Mouse (Mus musculus): ENCODE measurements around the gene Pafah1b2. TPM values are rescaled to one million over a fixed set of nuclear protein-coding genes. Genes with fewer than 3 reads are reported as not detected.

Gene Pafah1b2
- total and polyA plus RNA-seq, 3 experiments = 65.5 to 154 (median 134) TPM

DNA sequence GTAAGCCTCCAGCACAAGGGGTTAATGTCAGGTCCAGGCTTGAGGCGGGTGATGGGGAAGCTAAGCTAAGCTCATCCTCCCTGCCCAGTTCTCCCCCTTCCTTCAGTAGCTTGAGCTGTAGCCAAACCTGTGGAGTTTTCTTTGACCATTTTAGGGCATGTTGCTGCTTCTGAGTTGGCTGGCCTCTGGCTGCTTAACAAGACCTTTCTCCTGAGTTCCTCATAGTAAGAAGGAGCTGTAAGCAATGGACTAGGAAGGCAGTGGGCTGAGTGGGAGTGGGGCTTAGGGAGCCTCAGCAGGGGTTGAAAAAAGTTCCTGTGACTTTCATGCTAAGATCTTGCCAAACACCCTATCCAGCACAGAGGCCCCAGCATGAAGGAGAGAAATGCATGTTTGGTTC is 92.6 kb downstream of the Pafah1b2 start:
- Histone ChIP-seq H3K4me1 (ENCODE audit: insufficient read depth, low read depth, low read length) (no peaks in the 10 kb centered on the region), H3K27me3 (ENCODE audit: insufficient read depth, low read length) (no peaks in the 10 kb centered on the region), H3K9me3 (replicated peaks) (no peaks in the 10 kb centered on the region), H3K36me3 (replicated peaks) (peaks cover 87% of the 10 kb centered on the region), H3K4me3 (ENCODE audit: low read depth, low read length) (no peak overlapping the region)
- TF ChIP-seq TAL1 (conservative IDR thresholded peaks at IDR 0.05; ENCODE audit: low read depth, low read length) = no peak
- no peak for TF ChIP-seq CTCF (IDR thresholded peaks at IDR 0.05; ENCODE audit: low read depth, low read length)
- TF ChIP-seq GATA2 (IDR thresholded peaks at IDR 0.05; ENCODE audit: borderline replicate concordance, low read depth, low read length) = no peak
- no peak for TF ChIP-seq POLR2AphosphoS5 (IDR thresholded peaks at IDR 0.05; ENCODE audit: insufficient replicate concordance, low read depth, low read length)
- TF ChIP-seq GATA1 (IDR thresholded peaks at IDR 0.05; ENCODE audit: borderline replicate concordance, low read length) = no peak
- DNase-seq (ENCODE audit: low spot score) (no peak), ATAC-seq (ENCODE audit: extremely low read depth, insufficient number of reproducible peaks, low FRiP score, poor library complexity, severe bottlenecking) (no peak)

DNA sequence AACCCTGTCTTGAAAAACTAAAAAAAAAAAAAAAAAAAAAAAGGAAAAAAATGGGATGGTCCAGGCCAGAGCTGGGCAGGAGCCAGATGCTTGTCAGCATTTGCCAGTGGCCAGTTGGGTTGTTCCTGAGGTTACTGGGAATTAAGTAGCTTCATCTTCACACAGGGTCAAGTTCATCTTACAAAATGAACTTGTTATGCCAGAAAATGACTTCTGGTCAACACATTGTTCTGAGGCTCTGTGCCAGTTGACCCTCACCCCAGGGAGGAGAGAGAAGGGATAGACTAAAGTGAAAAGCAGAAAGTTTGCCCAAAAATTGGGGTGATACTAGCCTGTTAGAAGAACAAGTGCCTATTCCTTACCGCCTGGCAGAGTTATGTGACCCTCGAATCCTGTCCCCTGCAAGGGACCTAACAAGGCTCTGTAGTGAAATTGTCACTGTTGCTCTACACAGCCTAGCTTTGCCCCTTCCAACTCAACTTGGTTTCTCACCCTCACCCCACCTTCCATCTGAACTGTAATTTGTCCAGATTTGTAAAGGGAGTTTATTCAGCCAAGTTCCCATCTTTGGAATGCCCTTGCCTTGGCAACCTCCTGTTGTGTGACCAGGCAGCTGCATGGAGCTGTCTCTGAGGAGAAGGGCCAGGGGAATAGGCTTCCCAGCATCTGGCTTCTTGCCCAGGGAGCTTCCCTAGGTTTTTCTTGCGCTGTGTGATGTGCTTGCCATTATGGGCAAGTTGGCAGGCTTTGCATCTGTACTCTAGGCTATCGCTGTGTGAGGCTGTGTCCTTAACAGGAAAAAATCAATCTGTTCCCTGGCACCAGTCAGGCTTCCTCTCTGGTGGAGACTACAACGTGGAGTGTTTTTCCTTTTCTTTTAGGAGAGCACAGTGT is 95.2 kb downstream of the Pafah1b2 start:
- ATAC-seq (ENCODE audit: extremely low read depth, insufficient number of reproducible peaks, low FRiP score, poor library complexity, severe bottlenecking) (no peak), DNase-seq (ENCODE audit: low spot score) (no peak)
- no peak overlapping the region for H3K4me3 ChIP-seq (ENCODE audit: low read depth, low read length)
- H3K9me3 ChIP-seq (replicated peaks) = no peaks in the 10 kb centered on the region
- TF ChIP-seq GATA1 (IDR thresholded peaks at IDR 0.05; ENCODE audit: borderline replicate concordance, low read length) = no peak
- TF ChIP-seq GATA2 (IDR thresholded peaks at IDR 0.05; ENCODE audit: borderline replicate concordance, low read depth, low read length) = no peak
- TF ChIP-seq TAL1 (conservative IDR thresholded peaks at IDR 0.05; ENCODE audit: low read depth, low read length) = no peak
- no peak for TF ChIP-seq POLR2AphosphoS5 (IDR thresholded peaks at IDR 0.05; ENCODE audit: insufficient replicate concordance, low read depth, low read length)
- no peak for TF ChIP-seq CTCF (IDR thresholded peaks at IDR 0.05; ENCODE audit: low read depth, low read length)
- no peaks in the 10 kb centered on the region for H3K4me1 ChIP-seq (ENCODE audit: insufficient read depth, low read depth, low read length)
- H3K27me3 ChIP-seq (ENCODE audit: insufficient read depth, low read length) = no peaks in the 10 kb centered on the region
- H3K36me3 ChIP-seq (replicated peaks) = peaks cover 96% of the 10 kb centered on the region

DNA sequence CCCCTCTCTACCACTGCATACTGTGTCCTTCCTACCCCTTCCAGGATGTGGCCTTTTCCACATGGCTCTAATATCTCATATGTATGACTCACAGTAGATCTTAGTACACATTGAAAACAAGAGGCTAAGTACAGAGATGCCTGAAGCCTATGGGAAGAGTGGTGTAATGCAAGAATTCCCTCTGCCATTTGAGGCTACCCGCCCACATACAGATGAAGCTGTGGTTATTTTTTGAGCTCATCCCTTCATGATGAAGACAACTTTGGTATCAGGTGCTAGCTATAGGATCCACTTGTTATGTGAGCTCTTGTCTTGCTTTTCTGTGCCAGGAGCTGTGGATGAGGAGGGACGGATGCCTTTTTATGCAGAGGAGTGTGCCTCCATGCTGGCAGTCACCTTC is 96.8 kb downstream of the Pafah1b2 start:
- Histone ChIP-seq H3K27me3 (ENCODE audit: insufficient read depth, low read length) (no peaks in the 10 kb centered on the region), H3K4me3 (ENCODE audit: low read depth, low read length) (no peak overlapping the region), H3K4me1 (ENCODE audit: insufficient read depth, low read depth, low read length) (no peaks in the 10 kb centered on the region), H3K9me3 (replicated peaks) (no peaks in the 10 kb centered on the region), H3K36me3 (replicated peaks) (peaks cover 99% of the 10 kb centered on the region)
- ATAC-seq (ENCODE audit: extremely low read depth, insufficient number of reproducible peaks, low FRiP score, poor library complexity, severe bottlenecking) = no peak
- TF ChIP-seq GATA1 (IDR thresholded peaks at IDR 0.05; ENCODE audit: borderline replicate concordance, low read length) (no peak), GATA2 (IDR thresholded peaks at IDR 0.05; ENCODE audit: borderline replicate concordance, low read depth, low read length) (no peak), POLR2AphosphoS5 (IDR thresholded peaks at IDR 0.05; ENCODE audit: insufficient replicate concordance, low read depth, low read length) (no peak)
- no peak for DNase-seq (ENCODE audit: low spot score)

Other genes starting within 250 kb of the Pafah1b2 start
- 38.3 and 77.4 TPM in 2 replicates for gene Cep164, start 184.0 kb downstream of the Pafah1b2 start, total RNA-seq (2014; fragmentation: Nextera tagmentation)
- gene Cep164, start 184.0 kb downstream of the Pafah1b2 start, total RNA-seq (2017) = 17.1 and 21.9 TPM in 2 replicates
- gene Cep164, start 184.0 kb downstream of the Pafah1b2 start, polyA plus RNA-seq (2012) = 95.3 and 106 TPM in 2 replicates
- not detected in 2 replicates for gene Bace1, start 174.1 kb downstream of the Pafah1b2 start, total RNA-seq (2014; fragmentation: Nextera tagmentation)
- gene Bace1, start 174.1 kb downstream of the Pafah1b2 start, total RNA-seq (2017) = 0.17 and 0.22 TPM in 2 replicates
- 0.06 and 0.07 TPM in 2 replicates for gene Bace1, start 174.1 kb downstream of the Pafah1b2 start, polyA plus RNA-seq (2012)
- gene Pcsk7, start 106.2 kb downstream of the Pafah1b2 start, total RNA-seq (2014; fragmentation: Nextera tagmentation) = 7.1 and 7.3 TPM in 2 replicates
- gene Pcsk7, start 106.2 kb downstream of the Pafah1b2 start, total RNA-seq (2017) = 11.8 and 19.1 TPM in 2 replicates
- gene Pcsk7, start 106.2 kb downstream of the Pafah1b2 start, polyA plus RNA-seq (2012) = 5.3 and 6.3 TPM in 2 replicates
- gene Rnf214, start 105.8 kb downstream of the Pafah1b2 start, total RNA-seq (2014; fragmentation: Nextera tagmentation) = 33.5 and 42.4 TPM in 2 replicates
- 22.4 and 31.7 TPM in 2 replicates for gene Rnf214, start 105.8 kb downstream of the Pafah1b2 start, total RNA-seq (2017)
- 11.2 and 16.7 TPM in 2 replicates for gene Rnf214, start 105.8 kb downstream of the Pafah1b2 start, polyA plus RNA-seq (2012)
- not detected in 2 replicates for gene Tagln, start 76.6 kb downstream of the Pafah1b2 start, total RNA-seq (2014; fragmentation: Nextera tagmentation)
- gene Tagln, start 76.6 kb downstream of the Pafah1b2 start, total RNA-seq (2017) = 0.38 TPM in 1 of 2 replicates, not detected in the other
- gene Tagln, start 76.6 kb downstream of the Pafah1b2 start, polyA plus RNA-seq (2012) = 0.03 and 0.07 TPM in 2 replicates
- gene Sidt2, start 57.4 kb downstream of the Pafah1b2 start, total RNA-seq (2014; fragmentation: Nextera tagmentation) = 54.4 and 78.3 TPM in 2 replicates
- 14.6 and 17.7 TPM in 2 replicates for gene Sidt2, start 57.4 kb downstream of the Pafah1b2 start, total RNA-seq (2017)
- gene Sidt2, start 57.4 kb downstream of the Pafah1b2 start, polyA plus RNA-seq (2012) = 25.7 and 26.4 TPM in 2 replicates
- 99.0 and 111 TPM in 2 replicates for gene Sik3, start 130 bp upstream of the Pafah1b2 start, total RNA-seq (2014; fragmentation: Nextera tagmentation)
- gene Sik3, start 130 bp upstream of the Pafah1b2 start, total RNA-seq (2017) = 30.1 and 30.5 TPM in 2 replicates
- gene Sik3, start 130 bp upstream of the Pafah1b2 start, polyA plus RNA-seq (2012) = 41.8 and 49.1 TPM in 2 replicates
- not detected in 2 replicates for gene Apoa1, start 215.9 kb upstream of the Pafah1b2 start, total RNA-seq (2014; fragmentation: Nextera tagmentation)
- not detected in 2 replicates for gene Apoa1, start 215.9 kb upstream of the Pafah1b2 start, total RNA-seq (2017)
- gene Apoa1, start 215.9 kb upstream of the Pafah1b2 start, polyA plus RNA-seq (2012) = 0.41 and 1.5 TPM in 2 replicates
- gene Apoc3, start 222.9 kb upstream of the Pafah1b2 start, total RNA-seq (2014; fragmentation: Nextera tagmentation) = not detected in 2 replicates
- 0.33 TPM in 1 of 2 replicates, not detected in the other for gene Apoc3, start 222.9 kb upstream of the Pafah1b2 start, total RNA-seq (2017)
- not detected in 2 replicates for gene Apoc3, start 222.9 kb upstream of the Pafah1b2 start, polyA plus RNA-seq (2012)
- not detected in 2 replicates for gene Apoa4, start 228.0 kb upstream of the Pafah1b2 start, total RNA-seq (2014; fragmentation: Nextera tagmentation)
- gene Apoa4, start 228.0 kb upstream of the Pafah1b2 start, total RNA-seq (2017) = not detected in 2 replicates
- 0.03 TPM in 1 of 2 replicates, not detected in the other for gene Apoa4, start 228.0 kb upstream of the Pafah1b2 start, polyA plus RNA-seq (2012)

Measured in G1E (cell line).